Mouse (Mus musculus) duodenum, adult 2 months (tissue): ENCODE data around the gene Pygb. TPM values are rescaled to one million over a fixed set of nuclear protein-coding genes. Genes with fewer than 3 reads are reported as not detected.

Experiments used
- polyA plus RNA-seq: library from polyadenylated mRNA; depleted of rRNA; stranded (reverse); fragments of >200 nt; gene quantifications from 2 replicates; pipeline ENCODE4 v1.2.3, GENCODE M21; 2012; ENCODE audit warnings: low replicate concordance; rRNA removed

The Pygb gene
- polyA plus RNA-seq: 15.2 and 21.1 TPM in 2 replicates

GRCm38 (mm10) chr2:150786251-150787180 is at the start of gene Pygb:
TSS of gene Pygb (plus strand) at chr2:150786735.

GRCm38 (mm10) chr2:150748854-150749253 is 37.7 kb upstream of the Pygb start, which contains the start of gene Entpd6:
TSS of gene Entpd6 (plus strand) at chr2:150749042.

Other genes starting within 250 kb of the Pygb start
- gene Cst7, start 216.3 kb upstream of the Pygb start, polyA plus RNA-seq: 0.96 and 5.5 TPM in 2 replicates
- 13.1 and 29.8 TPM in 2 replicates for gene Apmap, start 178.2 kb upstream of the Pygb start, polyA plus RNA-seq
- gene Acss1, start 118.2 kb upstream of the Pygb start, polyA plus RNA-seq: 75.3 and 174 TPM in 2 replicates
- not detected in 2 replicates for gene Vsx1, start 97.4 kb upstream of the Pygb start, polyA plus RNA-seq
- 20.6 and 22.3 TPM in 2 replicates for gene Entpd6, start 37.7 kb upstream of the Pygb start, polyA plus RNA-seq
- 37.9 and 106 TPM in 2 replicates for gene Abhd12, start 118.0 kb downstream of the Pygb start, polyA plus RNA-seq
- 0.74 and 1.1 TPM in 2 replicates for gene Gins1, start 118.7 kb downstream of the Pygb start, polyA plus RNA-seq